Mouse (Mus musculus) embryo, embryonic 11 days (tissue): ENCODE measurements around the gene Ttc41.

Source experiments
- DNase-seq: peaks from one replicate; pipeline ENCODE4 v3.0.0-alpha.2; 2015

Gene Ttc41

GRCm38 (mm10) chr10:86755816-86756502, 50.3 kb downstream of the Ttc41 start:
- DNase-seq, result no peak

GRCm38 (mm10) chr10:86757724-86758123, 52.1 kb downstream of the Ttc41 start:
- DNase-seq, result no peak

DNA sequence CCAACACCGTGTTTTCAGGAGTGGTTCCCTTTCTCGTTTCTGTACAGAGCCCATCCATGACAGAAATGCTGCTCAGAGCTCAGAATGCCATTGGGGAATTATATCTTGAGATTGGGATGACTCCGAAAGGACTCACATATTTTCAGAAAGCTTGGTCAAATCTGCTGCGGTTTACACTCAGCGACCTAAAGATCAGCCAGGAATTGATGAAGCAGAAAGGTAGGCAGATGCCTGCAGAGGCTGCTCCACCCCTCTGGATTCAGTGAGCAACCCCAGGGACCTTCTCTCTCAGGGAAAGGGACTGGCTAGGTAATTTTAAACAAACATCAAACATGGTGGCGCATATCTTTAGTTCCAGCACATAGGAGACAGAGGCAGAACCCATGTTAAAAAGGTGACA, 52.6 kb downstream of the Ttc41 start:
- DNase-seq, result no peak

DNA sequence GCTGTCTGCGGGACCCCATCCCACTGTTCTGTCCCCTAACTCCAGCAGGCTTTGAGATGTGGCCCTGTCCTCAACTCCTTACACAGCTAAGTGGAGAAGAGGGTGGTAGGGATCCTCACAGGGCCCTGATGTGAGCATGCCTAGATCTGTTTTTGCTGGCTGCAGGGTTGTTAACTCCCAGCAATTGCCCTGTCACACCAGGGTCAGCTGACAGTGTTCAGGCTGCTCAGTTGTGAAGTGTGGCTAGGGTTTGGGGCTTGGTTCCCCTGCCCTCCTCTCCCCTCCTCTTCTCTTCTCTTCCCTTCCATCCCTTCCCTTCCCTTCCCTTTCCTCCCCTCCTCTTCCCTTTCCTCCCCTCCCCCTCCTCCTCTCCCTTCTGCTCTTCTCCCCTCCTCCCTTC, 55.6 kb downstream of the Ttc41 start:
- no peak for DNase-seq

GRCm38 (mm10) chr10:86761722-86762383, 56.2 kb downstream of the Ttc41 start:
- DNase-seq, result no peak

- DNase-seq, result no peak
Observed at GRCm38 (mm10) chr10:86762384-86762730, 56.7 kb downstream of the Ttc41 start.

DNA sequence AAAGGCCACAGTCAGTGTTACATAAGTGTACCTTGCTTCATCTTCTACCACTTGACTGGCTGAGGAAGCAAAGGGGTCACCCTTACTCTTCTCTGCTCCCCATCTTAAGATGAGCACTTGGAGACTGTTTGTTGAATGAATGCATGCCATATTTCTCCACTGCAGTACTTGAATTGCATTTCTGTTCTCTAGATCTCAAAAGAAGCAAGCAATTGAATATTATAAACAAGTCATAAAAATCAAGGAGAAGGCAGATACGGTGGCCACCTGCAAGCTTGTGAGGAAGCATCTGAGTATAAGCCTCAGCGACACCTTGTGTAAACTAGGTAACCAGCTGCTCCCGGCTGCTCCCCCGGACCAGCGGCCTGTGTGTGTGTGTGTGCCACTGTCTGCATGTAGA, 58.1 kb downstream of the Ttc41 start, which contains the start of gene Gm49358:
Gene Gm49358, plus strand, starts transcription at position 301 of the 400 bp plus-strand sequence.
- DNase-seq, result no peak

- no peak for DNase-seq
Observed at GRCm38 (mm10) chr10:86765344-86765966, 59.8 kb downstream of the Ttc41 start.

- no peak for DNase-seq
Observed at GRCm38 (mm10) chr10:86769216-86769615, 63.6 kb downstream of the Ttc41 start.

DNA sequence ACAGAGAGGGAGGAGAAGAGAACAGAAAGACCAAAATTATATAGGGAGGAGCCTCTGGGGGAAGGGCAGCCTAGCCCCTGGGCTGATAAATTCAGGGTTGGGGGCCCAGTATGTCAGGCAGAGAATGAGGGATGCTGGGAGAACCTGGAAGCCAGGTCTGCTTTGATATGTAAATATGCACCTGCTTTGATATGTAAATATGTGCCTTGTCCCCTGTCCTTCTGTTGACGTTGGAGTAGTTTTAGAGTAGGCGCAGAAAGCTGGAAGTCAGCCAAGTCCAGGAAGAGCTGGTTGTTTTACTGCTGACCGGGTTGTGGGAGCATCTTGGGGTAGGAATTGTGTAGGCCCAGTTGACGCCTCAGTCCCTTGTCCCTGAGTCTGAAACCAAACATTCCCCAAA, 64.2 kb downstream of the Ttc41 start:
- no peak for DNase-seq

- DNase-seq, result no peak
Observed at GRCm38 (mm10) chr10:86771701-86772100, 66.1 kb downstream of the Ttc41 start.

DNA sequence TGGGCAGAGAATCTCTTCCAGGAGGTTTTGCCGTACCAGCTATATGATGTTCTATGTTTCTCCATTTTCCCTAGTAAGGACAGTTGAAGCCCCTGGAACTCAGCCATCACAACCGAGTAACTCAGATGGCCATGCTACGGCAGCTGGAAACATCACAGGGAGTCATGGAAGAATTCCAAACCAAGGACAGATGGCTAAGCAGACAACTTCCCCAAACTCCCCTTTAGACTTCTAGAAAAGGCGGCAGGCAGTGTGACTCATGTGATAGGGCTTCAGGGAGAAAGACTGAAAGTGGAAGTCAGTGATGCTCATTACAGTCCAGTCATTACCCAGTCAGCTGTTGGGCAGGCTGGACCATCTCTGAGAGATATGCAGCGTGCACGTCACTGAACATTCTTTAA, 66.6 kb downstream of the Ttc41 start:
- no peak for DNase-seq

- no peak for DNase-seq
Observed at GRCm38 (mm10) chr10:86773360-86773759, 67.7 kb downstream of the Ttc41 start.

GRCm38 (mm10) chr10:86776281-86776680, 70.7 kb downstream of the Ttc41 start:
- no peak for DNase-seq

- no peak for DNase-seq
Observed at GRCm38 (mm10) chr10:86777614-86778319, 72.2 kb downstream of the Ttc41 start.

GRCm38 (mm10) chr10:86778398-86779116, 72.9 kb downstream of the Ttc41 start, which contains the start of gene Nt5dc3:
Nt5dc3 (plus strand) TSS chr10:86779005.
- DNase-seq, result peak; percentile 98

DNA sequence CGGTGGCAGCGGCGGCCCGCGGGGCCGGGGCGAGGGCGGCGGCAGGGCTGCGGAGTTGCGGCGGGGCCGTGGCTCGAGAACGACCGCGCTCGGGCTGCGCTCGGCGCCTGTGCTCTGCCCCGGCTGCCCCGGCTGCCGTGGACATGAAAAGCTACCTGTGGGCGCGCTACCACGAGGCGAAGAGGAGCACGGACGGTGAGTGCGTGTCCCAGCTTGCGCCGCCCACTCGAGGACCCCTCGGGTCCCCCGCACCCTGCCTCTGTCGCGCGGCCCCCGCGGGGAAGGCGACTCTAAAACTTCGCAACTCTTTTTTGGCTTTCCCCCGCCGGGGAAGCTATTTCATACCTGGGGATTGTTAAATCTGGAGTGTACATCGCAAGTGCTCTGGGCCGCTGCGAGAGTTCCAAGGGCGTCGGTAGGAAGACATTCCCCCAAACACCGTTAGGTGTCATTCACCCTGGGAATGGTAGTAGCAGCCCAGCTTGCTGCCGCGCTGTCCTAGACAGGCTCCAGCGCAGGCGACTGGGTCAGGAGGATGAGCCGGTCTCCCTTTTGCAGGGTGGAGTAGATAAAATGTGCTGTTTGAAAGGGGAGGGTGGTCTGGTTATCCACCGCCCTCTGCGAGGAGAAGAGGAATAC, 73.6 kb downstream of the Ttc41 start:
- peak; percentile 40 for DNase-seq

DNA sequence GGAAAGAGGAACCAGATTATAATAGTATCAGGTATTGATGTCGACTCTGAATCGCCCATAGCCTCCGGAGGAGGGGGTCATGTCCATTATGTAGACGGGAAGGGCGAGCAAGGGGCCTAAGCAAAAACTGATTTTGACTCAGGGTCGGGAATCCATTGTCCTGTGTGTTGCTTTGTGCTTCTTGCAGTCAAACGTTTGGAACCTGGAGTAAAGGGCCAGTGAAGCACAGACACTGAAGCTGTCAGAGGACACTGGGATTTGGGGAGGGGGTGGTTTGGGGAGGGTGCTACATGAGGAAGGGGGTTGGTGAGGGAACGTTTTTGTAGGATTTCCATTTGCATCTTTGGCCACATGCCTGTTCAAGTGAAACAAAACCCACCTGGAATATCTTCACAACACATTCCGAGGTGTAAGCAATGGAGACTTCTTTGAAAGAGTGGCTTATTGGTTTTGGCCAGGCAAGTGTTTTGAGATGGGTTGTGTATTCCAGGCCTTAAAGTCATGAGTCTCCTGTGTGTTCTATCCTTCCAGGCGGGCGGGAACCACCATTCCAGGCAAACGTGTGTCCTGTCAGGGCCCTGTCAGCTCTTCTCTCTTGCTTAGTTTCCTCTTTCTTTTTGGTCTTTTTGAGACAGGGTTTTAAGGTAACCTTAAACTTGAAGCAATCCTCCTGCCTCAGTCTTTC, 74.3 kb downstream of the Ttc41 start:
- no peak for DNase-seq

DNA sequence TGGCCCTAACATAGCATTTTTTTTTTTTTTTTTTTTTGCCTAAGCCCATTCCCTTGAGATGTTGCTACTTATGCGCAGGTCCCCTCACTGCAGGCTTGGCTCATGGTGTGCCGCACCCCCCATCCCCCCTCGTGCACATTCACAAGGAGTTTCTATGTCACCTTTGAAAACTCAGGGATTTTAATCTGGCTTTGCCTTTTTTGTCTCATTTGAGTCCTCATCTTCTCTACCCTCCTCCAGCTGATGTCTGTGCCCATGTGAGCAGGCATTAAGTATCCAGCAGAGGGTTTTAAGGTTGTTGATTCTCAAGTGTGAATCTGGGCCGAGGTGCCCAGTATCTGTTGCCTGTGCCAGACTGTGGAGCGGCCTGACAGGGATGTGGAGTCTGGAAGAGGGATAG, 76.0 kb downstream of the Ttc41 start:
- DNase-seq, result no peak

GRCm38 (mm10) chr10:86782656-86783055, 77.0 kb downstream of the Ttc41 start:
- DNase-seq, result no peak

DNA sequence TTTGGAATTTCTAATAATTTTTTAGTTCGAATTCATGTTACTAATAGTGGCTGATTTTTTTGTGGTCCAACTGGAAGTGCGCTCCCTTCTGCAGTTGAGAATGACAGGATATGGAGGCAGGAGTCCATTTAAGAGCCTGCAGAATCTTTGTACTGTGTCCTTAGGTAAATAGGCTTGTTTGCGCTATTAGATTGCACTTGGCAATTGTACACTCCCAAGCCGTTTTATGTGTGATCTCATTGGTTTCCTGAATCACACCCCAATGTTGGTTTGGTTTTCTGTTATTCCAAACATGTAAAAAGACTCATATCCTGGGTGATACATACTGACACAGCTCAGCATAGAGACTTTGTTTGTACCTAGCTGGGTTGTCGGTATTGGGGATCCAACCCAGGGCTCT, 78.0 kb downstream of the Ttc41 start:
- DNase-seq, result no peak
